Mouse (Mus musculus): ENCODE data around the gene Tfdp2. TPM values are rescaled to one million over a fixed set of nuclear protein-coding genes. Genes with fewer than 3 reads are reported as not detected.

The Tfdp2 gene
- total RNA-seq, 1 experiment from 2014 or later: 66.5 TPM

Other genes with a start within 250 kb of the Tfdp2 start
- gene Xrn1, start 241.5 kb upstream of the Tfdp2 start, total RNA-seq (2021): 22.3 and 24.7 TPM in 2 replicates
- gene Gk5, start 76.9 kb upstream of the Tfdp2 start, total RNA-seq (2021): 8.6 and 11.3 TPM in 2 replicates
- gene Atp1b3, start 168.2 kb downstream of the Tfdp2 start, total RNA-seq (2021): 167 and 168 TPM in 2 replicates

Data from adrenal gland, postnatal 14 days (tissue).